Mouse (Mus musculus) liver, embryonic 14.5 days (tissue): Measurements from ENCODE around the gene Alg12.

ENCODE experiments used
- CTCF ChIP-seq: IDR thresholded peaks from 2 replicates; pipeline ENCODE4 v1.5.1; 2016; ENCODE audit warnings: antibody characterized with exemption, low read depth, control low read depth
- EP300 ChIP-seq: IDR thresholded peaks from 2 replicates; pipeline ENCODE4 v1.6.1; 2016; ENCODE audit warnings: antibody characterized with exemption, low read depth

GRCm38 (mm10) chr15:88849621-88850020 lies 30.5 kb upstream of the Alg12 start:
- TF ChIP-seq CTCF (no peak), EP300 (no peak)
